Mouse (Mus musculus) C2C12 (cell line): ENCODE measurements around the gene Lsp1.

Source experiments
- CTCF ChIP-seq: IDR thresholded peaks from one replicate; pipeline ENCODE4 v1.5.1; 2011; ENCODE audit not compliant: control insufficient read depth, insufficient read depth, insufficient read length
- FOSL1 ChIP-seq: IDR thresholded peaks from one replicate; pipeline ENCODE4 v1.8.0; 2011; ENCODE audit warnings: mild to moderate bottlenecking, low read length; ENCODE audit not compliant: poor library complexity, insufficient read depth, severe bottlenecking
- MAX ChIP-seq: IDR thresholded peaks from one replicate; pipeline ENCODE4 v1.6.1; 2011; ENCODE audit warnings: mild to moderate bottlenecking, control low read depth
- MYOD1 ChIP-seq: IDR thresholded peaks from one replicate; pipeline ENCODE4 v1.6.1; 2011; ENCODE audit warnings: low read depth; ENCODE audit not compliant: control insufficient read depth, insufficient read length
- MYOG ChIP-seq: IDR thresholded peaks from one replicate; pipeline ENCODE4 v1.6.1; 2011; ENCODE audit not compliant: control insufficient read depth, insufficient read length; ENCODE audit errors: extremely low read depth
- USF1 ChIP-seq: IDR thresholded peaks from one replicate; pipeline ENCODE4 v1.6.1; 2011; ENCODE audit warnings: low read depth, mild to moderate bottlenecking, control low read depth, moderate library complexity

GRCm38 (mm10) chr7:142425641-142426213 is 34.9 kb upstream of the Lsp1 start:
- TF ChIP-seq CTCF: no peak
- TF ChIP-seq MAX: no peak
- no peak for TF ChIP-seq MYOG
- no peak for TF ChIP-seq USF1
- no peak for TF ChIP-seq MYOD1
- no peak for TF ChIP-seq FOSL1
